Mouse (Mus musculus) frontal cortex, postnatal 25 days (tissue): Measurements from ENCODE around the gene Sema7a.

Source experiments
- DNase-seq, 2 experiments: peaks; one replicate each; pipeline ENCODE4 v3.0.0; 2022; ENCODE audit warnings: low spot score in 2 of 2

Gene Sema7a

DNA sequence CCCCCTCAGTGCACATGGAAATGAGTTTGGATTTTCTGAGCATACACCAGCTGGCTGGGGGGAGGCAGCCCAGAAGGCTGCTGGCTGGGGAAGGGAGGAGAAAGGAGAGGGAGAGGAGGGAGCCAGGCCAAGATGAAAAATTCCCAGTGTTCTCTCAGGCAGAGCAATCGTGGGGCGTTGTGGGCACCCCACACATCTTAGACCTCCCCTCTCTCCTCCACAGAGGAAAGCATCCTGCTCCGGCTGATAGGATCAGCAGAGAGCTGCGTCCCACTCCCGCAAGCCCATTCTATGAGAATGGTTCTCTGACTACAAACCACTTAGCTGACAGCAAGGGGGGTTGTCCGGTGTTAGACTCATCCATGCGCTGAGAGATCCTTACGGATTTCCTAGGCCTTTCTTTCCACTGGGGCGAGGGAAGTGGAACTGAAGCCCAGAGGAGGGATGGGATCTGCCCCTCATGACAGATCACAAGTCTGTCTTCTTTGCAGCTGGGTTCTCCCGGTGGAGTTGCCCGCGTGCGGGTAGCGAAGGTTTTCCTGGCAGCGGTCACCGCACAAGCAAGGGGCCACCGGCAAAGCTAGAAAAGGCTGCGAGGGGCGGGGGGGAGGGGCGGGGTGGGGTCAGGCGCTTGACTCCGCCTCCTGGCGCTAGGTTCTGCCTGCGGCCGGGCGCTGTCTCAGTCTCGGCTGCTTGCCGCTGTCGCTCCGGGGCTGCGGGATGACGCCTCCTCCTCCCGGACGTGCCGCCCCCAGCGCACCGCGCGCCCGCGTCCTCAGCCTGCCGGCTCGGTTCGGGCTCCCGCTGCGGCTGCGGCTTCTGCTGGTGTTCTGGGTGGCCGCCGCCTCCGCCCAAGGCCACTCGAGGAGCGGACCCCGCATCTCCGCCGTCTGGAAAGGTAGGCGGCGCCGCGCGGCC is at the start of gene Sema7a:
TSS of gene Sema7a (plus strand) at position 682 of the 918 bp plus-strand sequence.
- peak; percentile 64 to 78 for DNase-seq

DNA sequence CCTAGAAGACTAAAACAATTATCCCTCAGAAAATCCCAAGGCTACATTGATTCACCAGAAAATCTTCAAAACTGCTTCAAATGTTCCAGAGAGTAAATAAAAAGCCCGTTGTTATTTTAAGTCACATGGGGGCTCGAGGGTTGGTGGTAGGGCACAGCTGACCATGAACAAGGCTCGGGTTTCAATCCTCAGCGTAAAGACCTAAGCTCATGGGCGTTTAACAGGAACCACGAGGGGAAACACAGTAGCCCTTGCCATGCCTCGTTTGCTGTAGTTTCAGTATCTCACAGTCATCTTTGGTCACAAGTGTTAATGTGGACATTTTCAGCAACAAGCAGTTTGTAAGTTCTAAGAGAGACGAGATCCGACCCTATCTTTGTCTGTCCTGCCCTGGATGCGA is 39.4 kb upstream of the Sema7a start:
- no peak for DNase-seq

DNA sequence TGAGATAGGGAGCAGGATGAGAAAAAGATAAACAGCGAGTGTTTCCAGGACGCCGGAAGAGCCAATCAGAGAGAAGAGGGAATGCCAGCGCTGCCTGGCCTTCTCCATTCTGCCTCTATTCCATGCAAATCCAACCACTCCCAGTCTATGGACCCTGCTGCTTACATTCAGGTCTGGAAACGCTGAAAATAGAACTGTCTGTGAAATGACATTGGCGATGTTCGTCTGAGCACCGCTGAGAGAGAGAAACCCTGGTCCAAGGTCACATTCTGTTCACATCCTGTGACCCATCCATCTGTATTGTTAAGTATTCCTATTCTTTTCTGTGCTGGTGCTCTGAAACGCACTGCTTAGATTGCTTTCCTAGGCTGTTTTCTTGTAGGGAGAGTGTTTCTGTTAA is 38.7 kb upstream of the Sema7a start:
- no peak for DNase-seq

DNA sequence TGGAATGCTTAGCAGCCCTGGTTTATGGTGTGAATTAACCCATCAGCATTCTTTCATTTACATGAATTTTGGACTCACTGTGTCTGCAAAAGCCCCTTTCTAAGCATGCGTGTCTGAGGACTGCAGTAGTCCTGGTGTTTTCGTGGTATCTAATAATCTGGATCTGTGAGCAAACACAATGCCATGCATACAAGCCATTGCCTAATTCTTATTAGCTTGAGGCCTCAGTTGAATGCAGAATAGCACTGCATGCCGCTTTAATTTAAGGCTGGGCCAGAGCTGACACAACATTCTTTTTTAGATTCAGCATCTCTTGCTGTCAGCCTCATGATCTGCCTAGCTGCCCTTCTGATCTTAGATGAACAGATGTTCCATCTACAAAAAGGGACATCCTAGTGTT is 38.3 kb upstream of the Sema7a start:
- DNase-seq, result no peak

DNA sequence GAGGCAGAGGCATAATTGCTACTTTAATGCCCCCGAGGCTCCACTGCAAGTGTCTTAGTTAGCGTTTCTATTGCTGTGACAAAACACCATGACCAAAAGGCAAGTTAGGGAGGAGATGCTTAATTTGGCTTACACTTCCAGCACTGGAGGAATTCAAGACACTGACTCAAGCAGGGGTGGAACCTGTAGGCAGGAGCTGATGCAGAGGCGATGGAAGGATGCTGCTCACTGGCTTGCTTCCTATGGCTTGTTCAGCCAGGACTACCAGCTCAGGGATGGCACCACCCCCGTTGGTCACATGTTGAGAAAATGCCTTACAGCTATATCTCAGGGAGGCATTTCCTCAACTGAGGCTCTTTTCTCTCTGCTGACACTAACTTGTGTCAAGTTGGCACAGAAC is 37.8 kb upstream of the Sema7a start:
- peak in 1 of 2 experiments; percentile 26 for DNase-seq

DNA sequence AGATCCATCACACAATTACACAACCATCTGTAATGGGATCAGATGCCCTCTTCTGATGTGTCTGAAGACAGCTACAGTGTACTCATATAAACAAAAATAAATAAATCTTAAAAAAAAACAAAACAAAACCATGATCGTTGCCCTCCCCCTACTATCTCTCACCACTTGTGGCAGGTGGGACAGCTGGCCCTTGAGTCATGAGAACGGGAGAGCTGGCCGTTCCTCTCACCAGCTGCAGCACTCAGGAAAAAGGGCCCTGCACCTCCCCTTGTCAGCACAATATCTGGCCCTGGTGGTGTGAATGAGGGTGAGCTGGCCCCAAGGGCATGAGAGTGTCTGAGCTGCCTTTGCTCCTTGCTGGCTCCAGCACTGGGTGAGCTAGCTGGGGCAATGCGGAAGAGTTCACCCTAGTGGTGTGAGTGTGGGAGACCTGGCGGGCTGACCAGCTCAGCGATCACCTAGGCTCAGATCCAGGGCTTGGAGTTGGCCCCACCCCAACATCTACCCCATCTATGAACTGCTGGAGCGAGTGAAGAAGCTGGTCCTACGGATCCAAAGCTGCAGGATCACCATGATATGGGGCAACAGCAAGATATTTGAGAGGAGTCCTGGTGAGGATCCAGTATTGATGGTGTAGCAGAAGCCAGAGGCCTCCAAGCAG is 36.2 kb upstream of the Sema7a start:
- DNase-seq, result no peak

DNA sequence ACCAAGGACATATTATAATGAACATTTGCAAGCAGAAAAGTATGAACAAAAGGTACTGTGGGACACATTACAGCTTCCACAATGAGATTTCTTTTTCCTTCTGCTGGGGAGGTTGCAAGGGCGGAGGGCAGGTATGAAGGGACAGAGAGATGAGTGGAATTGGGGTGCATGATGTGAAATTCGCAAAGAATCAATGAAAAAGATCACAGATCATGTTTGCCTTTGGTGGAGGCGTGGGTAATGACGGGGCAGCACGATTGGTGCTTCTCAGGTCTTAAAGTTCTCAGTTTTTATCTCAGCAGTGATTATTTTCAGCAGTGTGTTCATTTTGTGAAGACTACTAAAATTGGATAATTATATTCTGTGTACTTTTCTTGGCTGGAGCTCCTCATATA is 35.7 kb upstream of the Sema7a start:
- no peak for DNase-seq

DNA sequence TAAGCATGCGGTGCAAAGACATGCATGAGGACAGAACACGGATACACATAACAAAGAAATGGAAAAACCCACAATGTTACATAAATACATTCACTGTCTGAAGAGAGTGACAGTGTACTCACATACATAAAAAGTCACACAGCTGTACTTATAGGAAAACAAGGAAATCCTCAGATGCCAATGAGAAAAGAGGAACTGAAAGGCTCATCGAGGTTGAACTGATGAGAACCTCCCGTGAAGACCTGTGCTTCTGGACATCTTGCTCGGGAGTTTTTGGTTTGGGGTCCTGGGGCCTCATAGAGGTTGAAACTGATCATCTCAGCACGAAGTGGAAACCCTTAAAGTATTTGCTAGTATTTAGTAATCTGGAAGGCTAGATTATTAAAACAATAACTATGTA is 32.7 kb upstream of the Sema7a start:
- DNase-seq, result no peak

DNA sequence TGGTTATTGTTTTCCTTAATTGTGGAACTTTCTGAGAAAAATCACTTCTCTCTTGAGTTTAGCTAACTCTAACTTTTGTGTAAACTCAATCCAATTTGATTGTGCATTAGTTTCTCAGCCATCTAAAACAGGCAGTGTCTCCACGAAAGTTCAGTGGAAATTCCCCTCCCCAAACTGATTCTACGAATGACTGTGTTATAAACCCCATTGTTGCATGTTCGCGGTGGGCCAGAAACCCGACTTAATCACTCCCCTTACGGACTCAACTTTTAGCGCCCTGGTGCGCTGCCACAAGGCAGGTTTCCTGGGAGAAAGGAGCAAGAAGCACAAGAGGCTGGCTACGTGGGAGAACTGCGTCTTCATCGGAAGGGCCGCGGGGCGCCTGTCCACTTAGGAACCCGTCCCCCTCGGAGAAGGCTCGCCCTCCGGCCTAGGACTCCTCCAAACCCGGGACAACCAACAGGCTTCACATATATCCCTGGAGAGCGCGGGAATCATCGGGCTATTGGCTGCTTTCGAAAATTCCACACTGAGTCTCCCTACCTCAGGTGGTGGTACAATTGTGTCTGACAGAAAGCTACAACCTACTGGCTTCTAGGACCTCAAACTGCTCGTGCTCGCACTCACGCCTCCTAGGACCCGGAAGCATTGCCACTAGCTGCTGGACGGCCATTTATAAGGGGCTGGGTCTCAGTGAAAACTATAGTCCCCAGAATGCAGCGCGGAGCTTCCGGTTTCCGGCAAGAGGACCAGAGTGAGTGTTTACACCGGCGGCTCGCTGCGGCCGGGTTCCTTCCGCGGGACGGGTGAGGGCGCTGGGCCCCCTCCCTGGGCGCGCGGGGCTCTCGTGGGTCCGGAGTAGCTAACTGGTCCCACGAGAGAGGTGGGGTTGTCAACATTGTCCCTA is 29.4 kb upstream of the Sema7a start, which contains the start of gene Ubl7:
TSS of gene Ubl7 (plus strand) at position 726 of the 907 bp plus-strand sequence.
- DNase-seq, result peak; percentile 74 to 85

DNA sequence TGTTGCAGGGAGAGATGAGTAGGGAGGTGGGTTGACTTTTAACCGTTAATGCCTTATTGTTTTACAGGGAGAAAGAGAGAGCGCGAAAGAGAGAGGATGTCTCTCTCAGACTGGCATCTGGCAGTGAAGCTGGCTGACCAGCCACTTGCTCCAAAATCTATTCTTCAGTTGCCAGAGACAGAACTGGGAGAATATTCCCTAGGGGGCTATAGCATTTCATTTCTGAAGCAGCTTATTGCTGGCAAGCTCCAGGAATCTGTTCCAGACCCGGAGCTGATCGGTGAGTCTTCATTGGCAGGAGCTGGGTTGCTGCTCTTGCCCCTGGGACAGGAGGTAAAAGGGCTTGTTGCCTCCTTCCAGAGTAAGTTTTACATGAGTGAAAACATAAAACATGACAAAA is 27.3 kb upstream of the Sema7a start:
- no peak for DNase-seq

DNA sequence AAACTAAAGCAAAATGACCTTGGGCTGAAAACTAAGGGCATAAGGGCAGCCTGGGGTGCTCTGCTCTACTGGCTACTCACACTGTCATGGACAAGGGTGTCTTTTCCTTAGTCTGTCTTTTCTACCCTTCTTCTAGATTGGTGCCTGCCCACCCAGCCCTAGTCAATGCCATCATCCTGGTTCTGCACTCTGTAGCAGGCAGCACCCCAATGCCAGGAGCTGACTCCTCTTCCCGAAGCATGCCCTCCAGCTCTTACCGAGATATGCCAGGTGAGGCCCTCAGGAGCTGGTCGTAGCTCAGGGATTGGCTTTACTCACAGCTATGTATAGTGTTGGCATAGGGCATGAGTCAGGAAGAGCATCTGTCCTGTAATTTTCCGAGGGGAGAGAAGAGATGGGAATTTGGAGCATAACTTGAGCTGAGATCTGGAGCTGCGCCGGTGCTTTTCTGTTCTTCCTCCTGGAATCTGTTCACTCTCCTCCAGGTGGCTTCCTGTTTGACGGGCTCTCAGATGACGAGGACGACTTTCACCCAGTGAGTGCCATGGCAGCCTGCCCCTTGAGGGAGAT is 18.3 kb upstream of the Sema7a start:
- DNase-seq, result no peak

DNA sequence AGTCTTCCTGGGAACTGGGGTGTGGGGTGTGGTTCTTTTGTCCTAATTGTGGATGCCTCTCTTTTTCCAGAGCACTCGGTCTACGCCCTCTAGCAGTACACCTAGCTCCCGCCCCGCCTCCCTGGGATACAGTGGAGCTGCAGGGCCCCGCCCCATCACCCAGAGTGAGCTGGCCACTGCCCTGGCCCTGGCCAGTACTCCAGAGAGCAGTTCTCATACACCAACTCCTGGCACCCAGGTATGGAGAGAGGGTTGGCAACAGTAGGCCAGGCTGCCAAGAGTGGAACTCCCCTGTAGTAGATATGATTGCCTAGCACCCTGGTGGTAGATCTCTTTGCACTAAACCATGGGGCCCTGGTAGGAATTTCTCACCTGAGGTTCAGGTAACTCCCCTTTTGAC is 17.5 kb upstream of the Sema7a start:
- DNase-seq, result no peak

DNA sequence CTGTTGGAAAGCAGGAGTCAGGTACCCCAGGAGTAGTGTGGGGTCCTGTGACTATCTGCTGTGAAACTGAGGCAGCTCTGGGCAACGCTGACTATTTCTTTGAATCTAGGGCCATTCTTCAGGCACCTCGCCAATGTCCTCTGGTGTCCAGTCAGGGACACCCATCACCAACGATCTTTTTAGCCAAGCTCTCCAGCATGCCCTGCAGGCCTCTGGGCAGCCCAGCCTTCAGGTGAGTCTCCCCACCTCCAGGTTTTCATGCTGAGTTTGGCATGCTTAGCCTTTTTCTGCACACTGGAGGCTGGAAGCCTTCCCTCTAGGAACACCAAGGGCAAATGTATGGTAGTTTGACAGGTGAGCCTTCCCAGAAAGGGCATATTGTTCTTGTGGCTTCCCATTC is 16.9 kb upstream of the Sema7a start:
- DNase-seq, result no peak

DNA sequence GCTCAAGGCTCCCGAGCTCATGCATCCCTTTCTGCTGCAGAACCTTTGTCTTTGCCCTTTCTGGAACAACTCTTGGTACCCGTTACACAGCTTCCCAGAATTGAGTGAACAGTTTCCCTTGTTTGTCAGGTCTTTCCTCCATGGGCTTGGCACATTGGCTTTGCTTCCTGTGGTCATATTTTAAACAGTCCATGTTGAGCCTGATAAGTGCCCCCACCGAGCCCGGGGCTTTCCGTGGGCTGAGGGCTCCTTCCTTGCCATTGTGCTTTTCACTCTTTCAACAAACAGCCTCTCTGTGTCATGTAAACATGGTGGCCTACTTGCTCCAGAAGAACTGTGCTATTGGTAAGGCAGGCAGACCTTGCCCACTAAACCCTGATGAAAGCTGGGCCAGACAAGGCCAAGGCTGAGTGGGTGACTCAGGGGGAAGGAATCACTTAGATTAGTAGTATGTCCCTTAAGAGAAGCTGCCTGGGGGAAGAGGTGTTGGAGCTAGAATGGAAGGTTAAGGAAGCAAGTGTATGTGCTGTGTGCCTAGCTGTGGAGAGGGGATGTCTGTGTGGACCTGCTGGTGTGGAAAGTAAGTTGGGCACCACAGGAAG is 8.6 kb upstream of the Sema7a start:
- no peak for DNase-seq

DNA sequence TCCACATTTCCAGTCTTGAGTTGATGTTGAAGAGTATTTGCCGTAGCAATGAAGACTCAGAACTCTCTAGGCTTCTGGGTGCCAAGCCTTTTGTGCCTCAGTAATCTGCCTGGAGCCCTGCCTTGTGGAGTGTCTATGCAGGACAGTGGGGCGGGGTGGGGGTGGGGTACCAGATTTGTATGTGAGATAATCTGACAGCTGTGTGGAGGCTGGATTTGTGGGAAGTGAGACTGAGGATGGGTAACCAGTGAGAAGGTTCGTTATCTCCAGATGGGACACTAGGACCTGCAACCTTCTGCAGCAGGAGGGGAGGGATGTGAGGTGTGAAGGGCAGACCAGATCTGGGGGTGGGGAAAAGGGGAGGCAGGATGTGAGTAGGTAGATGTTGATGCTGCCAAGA is 7.7 kb upstream of the Sema7a start:
- no peak for DNase-seq

DNA sequence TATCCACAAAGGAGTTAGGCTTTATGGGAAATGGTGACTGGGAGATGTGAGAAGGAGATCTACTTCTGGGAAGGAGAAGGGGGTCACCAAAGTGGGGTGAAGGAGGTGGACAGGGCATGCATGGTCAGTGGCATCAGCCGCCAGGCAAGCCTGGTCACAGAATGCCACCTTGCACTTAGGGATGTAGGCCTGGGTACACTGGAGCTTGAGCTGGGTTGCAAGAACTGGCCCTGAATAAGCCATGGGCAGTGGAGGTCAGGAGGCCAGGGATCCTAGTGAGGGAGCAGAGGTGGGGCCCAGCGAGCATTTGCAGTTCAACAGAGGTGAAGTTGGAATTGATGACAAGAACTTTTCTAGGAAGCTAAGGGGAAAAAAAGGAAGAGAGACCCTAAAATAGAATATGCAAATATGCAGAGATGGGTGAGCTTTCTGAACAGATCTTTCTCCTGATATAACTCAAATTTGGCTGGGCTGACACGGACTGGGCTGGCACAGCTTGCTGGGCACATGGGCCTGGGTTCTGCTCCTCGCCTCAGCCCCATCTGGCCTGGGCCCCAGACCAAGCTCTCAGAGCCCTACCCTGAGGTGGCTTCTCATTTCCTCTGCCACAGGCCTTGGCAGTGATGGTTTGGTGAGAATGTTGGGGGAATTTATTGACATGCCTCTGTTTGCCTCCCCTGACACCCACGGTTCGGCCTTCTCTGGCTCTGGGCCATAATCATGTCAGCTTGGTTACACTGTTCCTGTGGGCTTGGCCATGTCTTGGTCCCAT is 6.9 kb upstream of the Sema7a start:
- DNase-seq, result peak in 1 of 2 experiments; percentile 28

DNA sequence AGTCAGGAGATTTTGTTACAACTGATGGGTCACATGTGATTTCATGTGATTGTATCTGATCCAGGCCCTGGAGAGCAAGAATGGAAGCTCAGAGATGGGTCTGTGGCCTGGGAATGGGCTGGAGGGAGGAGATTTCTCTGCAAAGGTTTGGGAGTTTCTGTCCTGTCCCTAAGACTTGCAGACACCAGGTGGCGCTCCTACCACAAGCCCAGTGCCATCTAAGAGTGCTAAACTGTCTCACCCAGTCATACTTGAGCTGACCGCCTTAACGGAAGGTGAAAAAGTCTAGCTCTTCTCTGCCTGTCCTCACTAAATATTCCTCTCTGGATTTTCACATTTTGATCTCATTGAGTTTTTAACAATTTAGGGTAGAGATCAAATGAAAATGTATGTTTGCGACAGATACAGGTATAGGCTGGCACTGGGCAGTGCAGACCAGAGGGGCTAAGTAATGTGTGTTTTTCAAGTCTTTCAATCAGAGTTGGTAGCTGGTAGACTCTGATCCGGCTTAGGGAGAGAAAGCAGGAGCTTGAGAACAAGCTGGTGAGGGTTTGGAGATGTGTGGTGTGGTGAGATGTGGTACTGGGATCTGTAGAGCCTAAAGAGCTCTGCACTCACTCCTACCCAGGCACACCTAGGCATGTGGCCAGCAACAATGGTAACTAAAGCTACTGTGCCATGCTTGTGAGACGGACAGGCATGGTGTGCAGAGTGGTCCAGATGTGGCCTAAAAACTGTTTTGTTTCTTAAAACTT is 4.1 kb upstream of the Sema7a start:
- DNase-seq, result peak; percentile 84 to 85

DNA sequence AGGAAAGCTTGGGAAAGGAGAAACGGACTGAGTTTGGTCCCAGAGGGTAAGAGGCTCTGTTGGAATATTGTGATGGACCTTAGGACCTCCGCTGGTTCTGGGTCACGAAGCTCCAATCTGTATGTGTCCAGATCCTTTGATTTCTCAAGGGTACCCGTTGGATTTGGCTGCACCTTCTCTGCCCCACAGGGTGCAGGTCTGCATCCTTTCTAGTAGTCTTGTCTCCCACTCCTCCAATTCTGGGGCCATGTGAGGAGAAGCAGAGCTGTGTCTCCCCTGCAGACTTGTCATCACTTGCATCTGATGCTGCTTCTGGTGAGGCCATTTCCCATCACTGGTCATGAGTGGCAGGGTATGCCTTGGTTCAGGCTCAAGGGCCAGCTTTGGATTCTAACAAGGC is 2.7 kb upstream of the Sema7a start:
- no peak for DNase-seq

DNA sequence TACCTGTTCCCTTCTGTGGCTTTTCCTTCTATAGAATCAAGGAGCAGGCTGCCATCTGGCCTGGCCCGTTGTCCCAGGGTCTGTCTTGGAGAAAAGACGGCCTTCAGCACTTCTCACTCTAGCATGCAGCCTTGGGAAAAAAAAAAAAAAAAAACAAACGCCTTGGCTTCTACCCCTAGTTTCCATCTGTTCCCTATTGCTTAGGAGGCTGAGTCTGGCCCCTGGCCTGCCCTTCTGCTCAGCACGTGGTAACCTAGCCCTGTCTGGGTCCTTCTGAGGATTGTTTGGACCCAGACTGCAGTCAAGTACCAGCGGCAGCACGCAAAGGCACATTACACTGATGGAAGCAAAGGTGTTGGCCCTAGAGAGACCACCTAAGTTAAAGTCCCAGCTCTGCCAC is 2.3 kb upstream of the Sema7a start:
- no peak for DNase-seq
